Mouse (Mus musculus) neural tube, embryonic 15.5 days (tissue): Measurements from ENCODE around the gene Psd. TPM values are rescaled to one million over a fixed set of nuclear protein-coding genes. Genes with fewer than 3 reads are reported as not detected.

Source experiments
- ATAC-seq: fragments of 200-750 bp; cut with Nextera tagmentation; 2 replicates; pipeline ENCODE4 v1.8.0; 2017; ENCODE audit warnings: mild to moderate bottlenecking, moderate TSS enrichment, moderate library complexity; ENCODE audit not compliant: low FRiP score
- H3K27ac ChIP-seq: fragments of 300-500 bp; sonication (generic); replicated peaks from 2 replicates; pipeline ENCODE4 v1.5.1; 2015; ENCODE audit warnings: mild to moderate bottlenecking, inconsistent platforms
- H3K27me3 ChIP-seq: fragments of 300-500 bp; sonication (generic); replicated peaks from 2 replicates; pipeline ENCODE4 v1.6.1; 2015; ENCODE audit warnings: inconsistent platforms
- H3K36me3 ChIP-seq: fragments of 300-500 bp; sonication (generic); 2 replicates; pipeline ENCODE4 v1.6.1; 2015; ENCODE audit warnings: inconsistent platforms
- H3K4me1 ChIP-seq: fragments of 300-500 bp; sonication (generic); 2 replicates; pipeline ENCODE4 v1.6.1; 2015; ENCODE audit warnings: inconsistent platforms
- H3K4me2 ChIP-seq: fragments of 300-500 bp; sonication (generic); 2 replicates; pipeline ENCODE4 v1.6.1; 2015; ENCODE audit warnings: inconsistent platforms, mild to moderate bottlenecking, moderate library complexity
- H3K4me3 ChIP-seq: fragments of 300-500 bp; sonication (generic); replicated peaks from 2 replicates; pipeline ENCODE4 v1.5.1; 2015; ENCODE audit warnings: mild to moderate bottlenecking, inconsistent platforms
- H3K9ac ChIP-seq: fragments of 300-500 bp; sonication (generic); replicated peaks from 2 replicates; pipeline ENCODE4 v1.6.1; 2015; ENCODE audit warnings: mild to moderate bottlenecking, inconsistent platforms
- H3K9me3 ChIP-seq: fragments of 300-500 bp; sonication (generic); replicated peaks from 2 replicates; pipeline ENCODE4 v1.6.1; 2016; ENCODE audit warnings: inconsistent platforms
- WGBS: fragments of 180-500 bp; shearing (Covaris S2); methylation state at CpG from one replicate; pipeline ENCODE4 v1.1.7; 2015; ENCODE audit warnings: mixed read lengths; 5-methylcytosine and 5-hydroxymethylcytosine counted together
- polyA plus RNA-seq: library from polyadenylated mRNA; unstranded; fragments of >200 nt; fragmentation: Nextera tagmentation; extraction: Ambion mirVana; gene quantifications from 2 replicates; pipeline ENCODE4 v1.2.1, GENCODE M21; 2015

The Psd gene
- polyA plus RNA-seq, 1 experiment from 2014 or later = 118 TPM

GRCm38 (mm10) chr19:46309651-46310305, 17.2 kb downstream of the Psd start:
- H3K4me3 ChIP-seq = no peak overlapping the region
- peaks cover 29% of the 10 kb centered on the region for H3K36me3 ChIP-seq
- peaks cover 59% of the 10 kb centered on the region for H3K27me3 ChIP-seq
- WGBS = 82% methylated on average over 21 of the region's 21 CpGs
- H3K4me2 ChIP-seq = 0 out of 2 replicates have a peak overlapping the region, but pooled peaks have one; percentile 92
- no peak overlapping the region for H3K9ac ChIP-seq
- H3K4me1 ChIP-seq = peaks cover 26% of the 10 kb centered on the region
- H3K27ac ChIP-seq = no peak overlapping the region
- no peaks in the 10 kb centered on the region for H3K9me3 ChIP-seq
- no peak for ATAC-seq

GRCm38 (mm10) chr19:46308706-46309435, 18.1 kb downstream of the Psd start:
- Histone ChIP-seq H3K9me3 (no peaks in the 10 kb centered on the region), H3K4me1 (peaks cover 35% of the 10 kb centered on the region), H3K9ac (peak overlapping the region; percentile 58), H3K4me3 (peak overlapping the region; percentile 47), H3K4me2 (peak overlapping the region; percentile 92), H3K27ac (no peak overlapping the region), H3K36me3 (peaks cover 25% of the 10 kb centered on the region), H3K27me3 (peaks cover 56% of the 10 kb centered on the region)
- WGBS = 2% methylated on average over 47 of the region's 47 CpGs
- ATAC-seq = peak; percentile 71

GRCm38 (mm10) chr19:46308303-46308702, 18.7 kb downstream of the Psd start:
- Histone ChIP-seq H3K4me3 (peak overlapping the region; percentile 47), H3K27ac (no peak overlapping the region), H3K4me1 (peaks cover 39% of the 10 kb centered on the region), H3K27me3 (peaks cover 51% of the 10 kb centered on the region), H3K9me3 (no peaks in the 10 kb centered on the region), H3K4me2 (peak overlapping the region; percentile 92), H3K36me3 (peaks cover 21% of the 10 kb centered on the region), H3K9ac (peak overlapping the region; percentile 58; the same call in 1 of the 2 replicates)
- ATAC-seq = no peak
- WGBS = 61% methylated on average over 16 of the region's 16 CpGs

- Histone ChIP-seq H3K4me3 (no peak overlapping the region), H3K27me3 (peaks cover 47% of the 10 kb centered on the region), H3K4me2 (no peak overlapping the region), H3K4me1 (peaks cover 39% of the 10 kb centered on the region), H3K9ac (no peak overlapping the region), H3K27ac (no peak overlapping the region), H3K9me3 (no peaks in the 10 kb centered on the region), H3K36me3 (peaks cover 16% of the 10 kb centered on the region)
- 79% methylated on average over 16 of the region's 16 CpGs for WGBS
- ATAC-seq = no peak
These were observed 19.2 kb downstream of the Psd start for GRCm38 (mm10) chr19:46307781-46308180.

- Histone ChIP-seq H3K9me3 (no peaks in the 10 kb centered on the region), H3K27ac (no peak overlapping the region), H3K9ac (no peak overlapping the region), H3K4me2 (no peak overlapping the region), H3K4me1 (peaks cover 39% of the 10 kb centered on the region), H3K4me3 (no peak overlapping the region), H3K36me3 (peaks cover 8% of the 10 kb centered on the region; the same call in 1 of the 2 replicates), H3K27me3 (peaks cover 42% of the 10 kb centered on the region)
- 88% methylated on average over 9 of the region's 9 CpGs for WGBS
- no peak for ATAC-seq
These were observed 20.1 kb downstream of the Psd start for GRCm38 (mm10) chr19:46306751-46307289.

- no peaks in the 10 kb centered on the region for H3K9me3 ChIP-seq
- no peak overlapping the region for H3K27ac ChIP-seq
- H3K36me3 ChIP-seq = peaks cover 2% of the 10 kb centered on the region; the same call in 1 of the 2 replicates
- WGBS = 56% methylated on average over 5 of the region's 5 CpGs
- peaks cover 42% of the 10 kb centered on the region for H3K27me3 ChIP-seq
- peaks cover 39% of the 10 kb centered on the region for H3K4me1 ChIP-seq
- 0 out of 2 replicates have a peak overlapping the region, but pooled peaks have one; percentile 44 for H3K9ac ChIP-seq
- peak overlapping the region; percentile 47 for H3K4me3 ChIP-seq
- H3K4me2 ChIP-seq = peak overlapping the region; percentile 93
- ATAC-seq = no peak
These were observed 20.7 kb downstream of the Psd start for GRCm38 (mm10) chr19:46306268-46306610.

GRCm38 (mm10) chr19:46305432-46306267, 21.3 kb downstream of the Psd start:
- peak overlapping the region; percentile 44 for H3K9ac ChIP-seq
- no peak overlapping the region for H3K27ac ChIP-seq
- peaks cover 42% of the 10 kb centered on the region for H3K27me3 ChIP-seq
- no peak for ATAC-seq
- 2% methylated on average over 41 of the region's 43 CpGs for WGBS
- H3K4me2 ChIP-seq = peak overlapping the region; percentile 93
- H3K9me3 ChIP-seq = no peaks in the 10 kb centered on the region
- H3K36me3 ChIP-seq = no peaks in the 10 kb centered on the region
- peak overlapping the region; percentile 47 for H3K4me3 ChIP-seq
- peaks cover 39% of the 10 kb centered on the region for H3K4me1 ChIP-seq

- H3K27ac ChIP-seq = peak overlapping the region; percentile 62
- peaks cover 42% of the 10 kb centered on the region for H3K27me3 ChIP-seq
- H3K9ac ChIP-seq = peak overlapping the region; percentile 44
- peak overlapping the region; percentile 47 for H3K4me3 ChIP-seq
- H3K4me1 ChIP-seq = peaks cover 39% of the 10 kb centered on the region
- no peak for ATAC-seq
- H3K36me3 ChIP-seq = no peaks in the 10 kb centered on the region
- H3K4me2 ChIP-seq = peak overlapping the region; percentile 93
- under 1% methylated on average over 34 of the region's 34 CpGs for WGBS
- H3K9me3 ChIP-seq = no peaks in the 10 kb centered on the region
These were observed 22.0 kb downstream of the Psd start for GRCm38 (mm10) chr19:46304908-46305333.

GRCm38 (mm10) chr19:46304216-46304841, 22.6 kb downstream of the Psd start, which contains the start of gene Nfkb2:
Nfkb2 (plus strand) TSS chr19:46304320.
- Histone ChIP-seq H3K27me3 (peaks cover 42% of the 10 kb centered on the region), H3K36me3 (no peaks in the 10 kb centered on the region), H3K9me3 (no peaks in the 10 kb centered on the region), H3K4me1 (peaks cover 37% of the 10 kb centered on the region), H3K9ac (peak within 1 kb of the TSS; percentile 47), H3K27ac (peak within 1 kb of the TSS; percentile 68), H3K4me3 (peak within 1 kb of the TSS; percentile 47), H3K4me2 (peak within 1 kb of the TSS; percentile 93)
- peak; percentile 67 for ATAC-seq
- WGBS = under 1% methylated on average over 39 of the region's 39 CpGs

- ATAC-seq = no peak
- Histone ChIP-seq H3K4me3 (peak overlapping the region; percentile 47), H3K27me3 (peaks cover 41% of the 10 kb centered on the region), H3K4me2 (peak overlapping the region; percentile 93), H3K4me1 (peaks cover 30% of the 10 kb centered on the region), H3K9ac (0 out of 2 replicates have a peak overlapping the region, but pooled peaks have one; percentile 47), H3K27ac (no peak overlapping the region), H3K9me3 (no peaks in the 10 kb centered on the region), H3K36me3 (no peaks in the 10 kb centered on the region)
- 59% methylated on average over 18 of the region's 18 CpGs for WGBS
These were observed 23.4 kb downstream of the Psd start for GRCm38 (mm10) chr19:46303251-46304215.
